Mouse (Mus musculus) embryonic facial prominence, embryonic 14.5 days (tissue): ENCODE results near the gene Src. TPM values are rescaled to one million over a fixed set of nuclear protein-coding genes. Genes with fewer than 3 reads are reported as not detected.

Experiments
- ATAC-seq: fragments of 200-750 bp; cut with Nextera tagmentation; 2 replicates; pipeline ENCODE4 v1.8.0; 2017; ENCODE audit warnings: low read depth, moderate number of reproducible peaks, moderate TSS enrichment
- DNase-seq: peaks from one replicate; pipeline ENCODE4 v3.0.0-alpha.2; 2015; ENCODE audit warnings: low spot score
- H3K27ac ChIP-seq: fragments of 300-500 bp; sonication (generic); replicated peaks from 2 replicates; pipeline ENCODE4 v1.5.1; 2014; ENCODE audit warnings: low read depth, mild to moderate bottlenecking, low read length, moderate library complexity
- H3K27me3 ChIP-seq: fragments of 300-500 bp; sonication (generic); replicated peaks from 2 replicates; pipeline ENCODE4 v1.6.1; 2014; ENCODE audit warnings: low read length; ENCODE audit not compliant: control insufficient read depth, insufficient read depth
- H3K36me3 ChIP-seq: fragments of 300-500 bp; sonication (generic); 2 replicates; pipeline ENCODE4 v1.6.1; 2014; ENCODE audit warnings: low read length, mixed read lengths; ENCODE audit not compliant: control insufficient read depth, insufficient read depth
- H3K4me1 ChIP-seq: fragments of 300-500 bp; sonication (generic); 2 replicates; pipeline ENCODE4 v1.6.1; 2014; ENCODE audit warnings: antibody characterized with exemption, low read length; ENCODE audit not compliant: control insufficient read depth, insufficient read depth
- H3K4me2 ChIP-seq: fragments of 300-500 bp; sonication (generic); 2 replicates; pipeline ENCODE4 v1.6.1; 2014; ENCODE audit warnings: low read depth, mild to moderate bottlenecking, low read length, moderate library complexity, mixed read lengths
- H3K4me3 ChIP-seq: fragments of 300-500 bp; sonication (generic); 2 replicates; pipeline ENCODE4 v1.5.1; 2014; ENCODE audit warnings: low read depth, mild to moderate bottlenecking, low read length
- H3K9ac ChIP-seq: fragments of 300-500 bp; sonication (generic); 2 replicates; pipeline ENCODE4 v1.6.1; 2014; ENCODE audit warnings: low read depth, mild to moderate bottlenecking, low read length, moderate library complexity, mixed read lengths
- H3K9me3 ChIP-seq: fragments of 300-500 bp; sonication (generic); 2 replicates; pipeline ENCODE4 v1.6.1; 2016; ENCODE audit warnings: low read length; ENCODE audit not compliant: control insufficient read depth
- WGBS: fragments of 180-500 bp; shearing (Covaris S2); extraction: QIAGEN DNeasy Blood & Tissue Kit; methylation state at CpG from one replicate; pipeline ENCODE4 v1.1.7; 2014; 5-methylcytosine and 5-hydroxymethylcytosine counted together
- polyA plus RNA-seq: library from polyadenylated mRNA; unstranded; fragments of >200 nt; fragmentation: Nextera tagmentation; extraction: Ambion mirVana; gene quantifications from 2 replicates; pipeline ENCODE4 v1.2.1, GENCODE M21; 2014

Src gene
- polyA plus RNA-seq, 1 experiment from 2014 or later: 12.6 TPM

GRCm38 (mm10) chr2:157400491-157400890 lies 17.8 kb upstream of the Src start:
- Histone ChIP-seq H3K4me2 (no peak overlapping the region), H3K9me3 (no peaks in the 10 kb centered on the region), H3K27me3 (no peaks in the 10 kb centered on the region), H3K4me1 (no peaks in the 10 kb centered on the region), H3K4me3 (no peak overlapping the region), H3K36me3 (peaks cover 32% of the 10 kb centered on the region), H3K27ac (no peak overlapping the region), H3K9ac (no peak overlapping the region)
- 91% methylated on average over 6 of the region's 6 CpGs for WGBS
- DNase-seq (no peak), ATAC-seq (no peak)

DNA sequence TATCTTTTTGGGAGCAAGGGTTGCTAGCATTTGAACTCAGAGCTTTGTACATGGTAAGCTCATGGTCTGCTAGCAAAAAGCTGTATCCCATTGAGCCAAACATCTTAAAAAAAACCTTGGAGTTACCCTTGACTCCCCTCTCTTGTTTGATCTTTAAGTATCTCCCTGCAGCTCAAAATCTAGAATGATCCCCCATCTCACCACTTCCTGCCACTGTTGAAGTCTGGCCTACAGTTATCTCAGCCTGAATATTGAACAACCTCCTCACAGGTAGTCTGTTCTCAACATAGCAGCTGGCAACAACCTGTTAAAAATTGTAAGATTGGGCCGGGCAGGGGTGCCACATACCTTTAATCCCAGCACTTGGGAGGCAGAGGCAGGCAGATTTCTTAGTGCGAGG lies 17.0 kb upstream of the Src start:
- H3K4me3 ChIP-seq: no peak overlapping the region
- 94% methylated on average over 2 of the region's 2 CpGs for WGBS
- H3K27me3 ChIP-seq: no peaks in the 10 kb centered on the region
- no peak overlapping the region for H3K27ac ChIP-seq
- no peak overlapping the region for H3K9ac ChIP-seq
- H3K4me2 ChIP-seq: no peak overlapping the region
- H3K4me1 ChIP-seq: no peaks in the 10 kb centered on the region
- DNase-seq (no peak), ATAC-seq (no peak)
- no peaks in the 10 kb centered on the region for H3K9me3 ChIP-seq
- H3K36me3 ChIP-seq: peaks cover 24% of the 10 kb centered on the region

- Histone ChIP-seq H3K4me2 (no peak overlapping the region), H3K4me1 (no peaks in the 10 kb centered on the region; the same call in 1 of the 2 replicates), H3K4me3 (no peak overlapping the region), H3K27me3 (no peaks in the 10 kb centered on the region), H3K27ac (no peak overlapping the region), H3K9me3 (no peaks in the 10 kb centered on the region), H3K9ac (no peak overlapping the region), H3K36me3 (no peaks in the 10 kb centered on the region)
- ATAC-seq (no peak), DNase-seq (no peak)
- WGBS: 87% methylated on average over 7 of the region's 7 CpGs
Observed at GRCm38 (mm10) chr2:157407596-157407995, 10.6 kb upstream of the Src start.

GRCm38 (mm10) chr2:157409793-157410533 lies 8.3 kb upstream of the Src start:
- no peak overlapping the region for H3K9ac ChIP-seq
- ATAC-seq (no peak), DNase-seq (no peak)
- H3K9me3 ChIP-seq: no peaks in the 10 kb centered on the region
- H3K4me3 ChIP-seq: no peak overlapping the region
- H3K27me3 ChIP-seq: no peaks in the 10 kb centered on the region
- H3K4me2 ChIP-seq: no peak overlapping the region
- no peak overlapping the region for H3K27ac ChIP-seq
- H3K4me1 ChIP-seq: no peaks in the 10 kb centered on the region; the same call in 1 of the 2 replicates
- 62% methylated on average over 12 of the region's 12 CpGs for WGBS
- no peaks in the 10 kb centered on the region for H3K36me3 ChIP-seq

DNA sequence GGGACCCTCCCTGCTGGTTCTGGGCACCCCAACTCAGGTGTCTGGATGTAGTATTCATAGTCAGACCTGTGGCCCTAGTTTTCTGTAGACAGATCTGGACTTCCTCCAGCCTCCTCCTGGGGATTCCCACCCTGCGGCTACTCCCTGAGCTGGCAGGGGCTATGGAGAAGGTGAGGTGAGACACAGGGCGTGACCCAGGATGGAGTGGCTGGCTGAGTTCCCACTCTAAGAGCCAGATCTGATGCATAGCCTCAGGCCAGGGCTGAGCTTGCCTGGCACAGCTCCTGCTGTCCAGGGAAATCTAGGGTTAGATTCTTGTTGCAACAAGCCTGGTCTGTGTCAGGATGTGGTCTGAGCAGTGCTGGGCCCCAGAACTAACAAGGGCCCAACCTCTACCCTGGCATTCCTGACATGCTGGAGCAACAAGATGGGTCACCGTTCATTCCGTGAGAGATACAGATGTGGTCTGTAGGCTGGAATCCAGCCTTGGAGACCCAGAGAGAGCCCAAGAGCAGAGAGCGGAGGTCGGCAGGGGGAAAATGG lies 7.0 kb upstream of the Src start:
- Histone ChIP-seq H3K27me3 (no peaks in the 10 kb centered on the region), H3K36me3 (no peaks in the 10 kb centered on the region), H3K9me3 (no peaks in the 10 kb centered on the region), H3K9ac (no peak overlapping the region), H3K4me2 (no peak overlapping the region), H3K27ac (no peak overlapping the region), H3K4me1 (no peaks in the 10 kb centered on the region; the same call in 1 of the 2 replicates), H3K4me3 (no peak overlapping the region)
- DNase-seq (no peak), ATAC-seq (no peak)
- WGBS: 73% methylated on average over 6 of the region's 6 CpGs

DNA sequence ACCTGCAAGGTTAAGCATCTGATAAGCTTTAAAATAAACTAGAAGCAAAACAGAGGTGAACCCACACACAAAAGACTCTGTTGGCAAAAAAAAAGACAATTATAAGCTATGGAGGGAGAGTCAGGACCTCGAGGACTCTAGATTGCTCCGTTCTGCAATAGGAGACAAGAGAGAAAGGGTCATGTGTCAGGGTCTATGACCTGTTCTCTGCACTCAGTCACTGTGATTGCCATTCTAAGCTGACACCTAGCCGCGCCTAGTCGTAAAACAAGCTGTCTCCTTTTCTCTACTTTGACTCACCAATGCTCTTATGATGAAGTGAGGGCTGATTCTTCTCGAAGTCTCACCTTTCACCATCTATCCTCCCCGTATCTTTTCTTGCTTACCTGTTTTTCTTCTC lies 5.7 kb upstream of the Src start:
- Histone ChIP-seq H3K27me3 (no peaks in the 10 kb centered on the region), H3K9me3 (no peaks in the 10 kb centered on the region), H3K9ac (no peak overlapping the region), H3K27ac (no peak overlapping the region), H3K4me3 (no peak overlapping the region), H3K36me3 (no peaks in the 10 kb centered on the region), H3K4me1 (no peaks in the 10 kb centered on the region; the same call in 1 of the 2 replicates), H3K4me2 (no peak overlapping the region)
- ATAC-seq: no peak
- 70% methylated on average over 7 of the region's 7 CpGs for WGBS
- DNase-seq: no peak

DNA sequence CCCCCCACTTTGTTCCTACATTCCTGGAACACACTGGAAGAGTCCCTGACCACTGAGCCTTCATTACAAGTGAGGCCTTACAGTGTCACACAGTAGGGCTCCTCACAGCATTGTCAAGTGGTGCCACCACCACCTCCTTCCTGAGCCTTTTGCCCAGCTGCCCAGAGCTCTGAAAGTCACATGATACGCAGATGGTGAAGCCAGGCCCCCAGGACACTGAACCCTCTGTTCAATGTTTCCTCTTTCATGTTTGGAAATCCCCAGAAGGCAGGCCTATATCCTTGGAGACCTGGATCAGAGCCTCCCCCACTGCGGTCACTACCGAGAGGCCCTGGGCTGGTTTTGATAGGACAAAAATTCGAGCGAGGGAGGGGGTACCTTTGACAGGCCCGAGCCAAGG lies 1.0 kb upstream of the Src start:
- Histone ChIP-seq H3K4me1 (peaks cover 3% of the 10 kb centered on the region; the same call in 1 of the 2 replicates), H3K36me3 (no peaks in the 10 kb centered on the region), H3K27me3 (no peaks in the 10 kb centered on the region), H3K4me2 (no peak overlapping the region), H3K4me3 (no peak overlapping the region), H3K9ac (no peak overlapping the region), H3K9me3 (no peaks in the 10 kb centered on the region), H3K27ac (no peak overlapping the region)
- no peak for DNase-seq
- 44% methylated on average over 6 of the region's 6 CpGs for WGBS
- ATAC-seq: no peak

DNA sequence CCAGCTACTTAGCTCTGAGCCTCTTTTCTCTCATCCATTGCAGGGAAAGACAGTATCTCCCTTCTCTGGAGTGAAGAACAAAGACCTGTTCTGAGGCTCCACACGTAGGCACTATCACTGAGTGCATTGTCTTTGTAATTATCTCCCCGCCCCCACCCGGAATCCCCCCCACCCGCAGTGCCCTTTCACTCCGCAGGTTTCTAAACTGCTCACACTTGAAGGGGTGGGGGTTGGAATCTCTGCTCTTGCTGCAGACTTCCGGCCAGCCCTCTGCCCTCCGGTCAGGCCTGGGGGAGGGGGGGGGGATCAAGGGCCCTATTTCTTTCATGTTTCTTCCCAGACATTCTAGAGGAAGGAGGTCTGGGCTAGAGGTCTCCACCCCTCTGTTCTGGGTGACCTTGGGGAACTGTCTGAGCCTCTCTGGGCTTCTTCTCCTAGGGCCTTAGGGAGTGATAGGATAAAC lies 396 bp downstream of the Src start:
- no peak overlapping the region for H3K27ac ChIP-seq
- no peaks in the 10 kb centered on the region for H3K9me3 ChIP-seq
- H3K4me2 ChIP-seq: no peak overlapping the region
- ATAC-seq (0 out of 2 replicates have a peak, but pooled peaks have one; percentile 13), DNase-seq (no peak)
- H3K9ac ChIP-seq: no peak overlapping the region
- H3K4me3 ChIP-seq: no peak overlapping the region
- peaks cover 10% of the 10 kb centered on the region; the same call in 1 of the 2 replicates for H3K4me1 ChIP-seq
- no peaks in the 10 kb centered on the region for H3K36me3 ChIP-seq
- 10% methylated on average over 7 of the region's 7 CpGs for WGBS
- no peaks in the 10 kb centered on the region for H3K27me3 ChIP-seq

- Histone ChIP-seq H3K27me3 (no peaks in the 10 kb centered on the region), H3K9me3 (no peaks in the 10 kb centered on the region), H3K36me3 (no peaks in the 10 kb centered on the region), H3K9ac (no peak overlapping the region), H3K27ac (no peak overlapping the region), H3K4me2 (no peak overlapping the region), H3K4me3 (no peak overlapping the region), H3K4me1 (peaks cover 10% of the 10 kb centered on the region; the same call in 1 of the 2 replicates)
- no peak for DNase-seq
- ATAC-seq: no peak
Observed at GRCm38 (mm10) chr2:157419506-157419905, 1.3 kb downstream of the Src start.
